Comparison of ENCODE assay signal across 13 mouse cellular contexts in the genomic region with DNA sequence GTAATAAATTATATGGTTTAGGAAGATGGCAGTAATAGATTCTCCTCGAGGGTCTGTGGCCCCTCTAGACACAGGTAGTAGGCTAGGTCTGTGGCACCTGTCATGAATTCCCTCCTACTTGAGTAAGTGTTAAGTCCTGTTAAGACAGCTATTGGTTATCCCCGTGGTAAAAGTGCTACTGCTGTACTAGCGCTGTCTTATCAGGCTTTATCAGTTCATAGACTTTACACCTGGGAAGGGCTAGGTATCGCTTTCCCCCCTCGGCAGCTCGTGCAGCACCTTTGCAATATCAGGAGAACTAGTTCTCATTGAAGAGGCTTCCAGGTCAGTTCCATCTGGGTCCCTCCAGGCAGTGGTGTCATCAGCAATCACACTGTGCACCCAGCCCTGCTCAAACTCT.
"Had no signal": no experiment of that assay in that cellular context is flagged by ENCODE, and none has a peak within 500 bp of the region (broad histone marks: within the 10 kb centered on the region; RNA-seq: fewer than 3 reads in every experiment).

No protein-coding gene starts in this region.

- ATAC-seq: midbrain, embryonic 13.5 days; midbrain, embryonic 15.5 days had no signal

- H3K9me3 ChIP-seq: midbrain, embryonic 10.5 days; midbrain, embryonic 13.5 days; midbrain, embryonic 15.5 days; neural tube, embryonic 12.5 days; stomach, embryonic 15.5 days had no signal

- H3K36me3 ChIP-seq: midbrain, embryonic 15.5 days; stomach, embryonic 15.5 days had no signal

- H3K27ac ChIP-seq: midbrain, embryonic 10.5 days; midbrain, embryonic 13.5 days; midbrain, embryonic 15.5 days; neural tube, embryonic 12.5 days; stomach, embryonic 15.5 days had no signal

- H3K9ac ChIP-seq: lung, embryonic 14.5 days; midbrain, embryonic 13.5 days; midbrain, embryonic 15.5 days; neural tube, embryonic 12.5 days; stomach, embryonic 15.5 days had no signal

- H3K4me1 ChIP-seq: midbrain, embryonic 15.5 days; neural tube, embryonic 12.5 days; stomach, embryonic 15.5 days had no signal

- H3K27me3 ChIP-seq: midbrain, embryonic 13.5 days; midbrain, embryonic 15.5 days; neural tube, embryonic 12.5 days; stomach, embryonic 15.5 days had no signal

- H3K4me3 ChIP-seq: midbrain, embryonic 10.5 days; midbrain, embryonic 13.5 days; midbrain, embryonic 15.5 days; neural tube, embryonic 12.5 days; stomach, embryonic 15.5 days had no signal

- H3K4me2 ChIP-seq: lung, embryonic 14.5 days; midbrain, embryonic 13.5 days; midbrain, embryonic 15.5 days; neural tube, embryonic 12.5 days; stomach, embryonic 15.5 days had no signal

- DNase-seq: lung, adult 18-20 months; lung, embryonic 14.5 days; lung, postnatal 10 days; lung, postnatal 4 days; right cerebral cortex, postnatal 14 days; thymus, adult 18-20 months; thymus, postnatal 14 days; thymus, postnatal 36 days had no signal
